Mouse (Mus musculus) ES-Bruce4 (cell line): ENCODE measurements around the gene Rhoh. TPM values are rescaled to one million over a fixed set of nuclear protein-coding genes. Genes with fewer than 3 reads are reported as not detected.

Experiments
- H3K27ac ChIP-seq: 2 replicates; pipeline ENCODE4 v1.5.1; 2012; ENCODE audit warnings: low read length, inconsistent platforms; ENCODE audit not compliant: insufficient read depth
- H3K27me3 ChIP-seq: 2 replicates; pipeline ENCODE4 v1.6.1; 2012; ENCODE audit warnings: mild to moderate bottlenecking, low read length, inconsistent platforms; ENCODE audit not compliant: control insufficient read depth, poor library complexity, insufficient read depth, severe bottlenecking
- H3K36me3 ChIP-seq: 2 replicates; pipeline ENCODE4 v1.6.1; 2012; ENCODE audit warnings: inconsistent platforms, mild to moderate bottlenecking, low read length, moderate library complexity; ENCODE audit not compliant: control insufficient read depth, poor library complexity, insufficient read depth, severe bottlenecking
- H3K4me1 ChIP-seq: one replicate; pipeline ENCODE4 v1.8.1; 2011; ENCODE audit warnings: low read length; ENCODE audit not compliant: control insufficient read depth, insufficient read depth
- H3K4me3 ChIP-seq: 2 replicates; pipeline ENCODE4 v1.5.1; 2011; ENCODE audit warnings: low read depth, mild to moderate bottlenecking, low read length
- H3K9ac ChIP-seq: 2 replicates; pipeline ENCODE4 v1.6.1; 2012; ENCODE audit warnings: low read depth, mild to moderate bottlenecking, inconsistent platforms; ENCODE audit not compliant: poor library complexity, severe bottlenecking
- H3K9me3 ChIP-seq: replicated peaks from 2 replicates; pipeline ENCODE4 v1.6.1; 2012; ENCODE audit warnings: mild to moderate bottlenecking, low read length, inconsistent platforms; ENCODE audit not compliant: control insufficient read depth, poor library complexity, insufficient read depth, severe bottlenecking
- CTCF ChIP-seq: IDR thresholded peaks from one replicate; pipeline ENCODE4 v1.8.1; 2011; ENCODE audit warnings: low read depth, low read length
- EP300 ChIP-seq: IDR thresholded peaks from 2 replicates; pipeline ENCODE4 v1.6.1; 2011; ENCODE audit warnings: low read depth, low read length; ENCODE audit not compliant: insufficient read depth
- POLR2A ChIP-seq: IDR thresholded peaks from one replicate; pipeline ENCODE4 v1.8.1; 2011; ENCODE audit warnings: low read length; ENCODE audit not compliant: insufficient read depth
- polyA plus RNA-seq: library from polyadenylated mRNA; stranded (reverse); fragments of >200 nt; gene quantifications from 2 replicates; pipeline ENCODE4 v1.2.4, GENCODE M21; 2011; ENCODE audit warnings: low read depth; ENCODE audit not compliant: missing spikeins, insufficient read depth, insufficient read length

The Rhoh gene
- polyA plus RNA-seq, 1 experiment, result 0.12 TPM

GRCm38 (mm10) chr5:65911676-65912075, 50.7 kb downstream of the Rhoh start:
- H3K27me3 ChIP-seq, result no peaks in the 10 kb centered on the region
- H3K36me3 ChIP-seq, result no peaks in the 10 kb centered on the region
- peak overlapping the region; percentile 12 for H3K4me3 ChIP-seq
- H3K9me3 ChIP-seq, result no peaks in the 10 kb centered on the region
- TF ChIP-seq EP300, result no peak
- TF ChIP-seq CTCF, result no peak
- no peak for TF ChIP-seq POLR2A
- no peaks in the 10 kb centered on the region for H3K4me1 ChIP-seq
- peak overlapping the region; percentile 54 for H3K27ac ChIP-seq
- peak overlapping the region; percentile 15; the same call in 1 of the 2 replicates for H3K9ac ChIP-seq

DNA sequence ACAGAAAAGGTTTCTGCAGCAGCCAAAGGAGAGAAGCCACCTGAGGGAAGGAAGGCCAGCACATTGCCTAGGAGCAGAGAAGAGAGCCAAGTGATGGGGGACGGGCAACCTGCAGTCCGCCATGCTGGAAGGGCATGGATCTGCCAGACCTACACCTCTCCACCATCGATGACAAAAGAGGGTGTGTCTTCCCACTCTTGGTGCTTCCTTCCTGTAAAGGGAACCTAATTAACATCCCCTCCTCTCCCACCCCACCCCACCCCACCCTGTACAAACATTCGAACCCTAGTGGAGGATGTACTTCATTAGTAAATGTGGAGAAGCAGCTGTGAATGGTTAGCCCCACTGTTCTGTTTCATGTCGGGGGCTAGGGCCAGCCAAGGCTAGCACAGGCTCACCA, 51.2 kb downstream of the Rhoh start:
- H3K27ac ChIP-seq, result peak overlapping the region; percentile 54
- H3K27me3 ChIP-seq, result no peaks in the 10 kb centered on the region
- H3K9ac ChIP-seq, result peak overlapping the region; percentile 15; the same call in 1 of the 2 replicates
- H3K36me3 ChIP-seq, result no peaks in the 10 kb centered on the region
- H3K9me3 ChIP-seq, result no peaks in the 10 kb centered on the region
- peak overlapping the region; percentile 12 for H3K4me3 ChIP-seq
- no peak for TF ChIP-seq CTCF
- TF ChIP-seq EP300, result 0 out of 2 replicates have a peak, but pooled peaks have one; percentile 17
- no peak for TF ChIP-seq POLR2A
- H3K4me1 ChIP-seq, result no peaks in the 10 kb centered on the region

GRCm38 (mm10) chr5:65913126-65913525, 52.1 kb downstream of the Rhoh start:
- Histone ChIP-seq H3K9me3 (no peaks in the 10 kb centered on the region), H3K27ac (no peak overlapping the region), H3K36me3 (no peaks in the 10 kb centered on the region), H3K4me1 (no peaks in the 10 kb centered on the region), H3K27me3 (no peaks in the 10 kb centered on the region), H3K9ac (no peak overlapping the region), H3K4me3 (no peak overlapping the region)
- no peak for TF ChIP-seq EP300
- TF ChIP-seq CTCF, result no peak
- TF ChIP-seq POLR2A, result no peak

DNA sequence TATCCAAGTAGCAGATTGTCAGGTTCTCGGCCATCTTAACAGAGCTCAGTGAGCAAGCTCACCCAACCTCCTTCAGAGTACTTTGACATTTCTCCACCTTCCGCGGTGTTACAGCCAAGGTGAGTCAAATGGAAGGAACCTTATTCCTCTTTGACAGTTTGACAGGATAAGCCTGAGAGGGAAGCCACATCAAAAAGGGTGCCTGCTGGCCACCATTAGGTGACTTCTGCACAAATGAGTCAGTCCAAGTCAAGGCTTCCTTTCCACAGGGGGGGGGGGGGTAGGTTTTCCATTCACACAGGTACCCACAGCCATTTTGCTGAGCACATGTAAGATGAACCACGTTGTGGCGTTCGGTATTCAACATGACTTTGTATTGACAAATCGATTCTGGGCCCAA, 53.3 kb downstream of the Rhoh start:
- Histone ChIP-seq H3K27ac (no peak overlapping the region), H3K36me3 (no peaks in the 10 kb centered on the region), H3K9me3 (no peaks in the 10 kb centered on the region), H3K27me3 (no peaks in the 10 kb centered on the region), H3K4me1 (no peaks in the 10 kb centered on the region), H3K4me3 (no peak overlapping the region), H3K9ac (no peak overlapping the region)
- TF ChIP-seq POLR2A, result no peak
- TF ChIP-seq EP300, result no peak
- no peak for TF ChIP-seq CTCF

DNA sequence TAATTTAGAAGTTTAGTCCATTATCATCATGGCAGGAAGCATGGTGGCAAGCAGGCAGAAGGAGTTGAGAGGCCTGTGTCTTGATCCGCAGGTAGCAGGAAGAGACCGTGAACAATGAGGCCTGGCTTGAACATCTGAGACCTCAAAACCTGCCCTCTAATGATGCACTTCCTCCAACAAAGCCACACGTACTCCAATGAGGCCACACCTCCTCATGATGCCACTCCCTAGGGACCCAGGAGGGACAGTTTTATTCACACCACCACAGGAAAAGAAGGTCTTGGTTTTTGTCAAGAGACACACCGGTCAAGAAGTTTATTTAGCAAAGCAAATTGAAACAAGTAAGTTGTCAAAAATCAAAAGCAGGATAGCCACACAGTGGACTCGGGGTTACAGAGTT, 55.9 kb downstream of the Rhoh start:
- Histone ChIP-seq H3K9ac (no peak overlapping the region), H3K9me3 (no peaks in the 10 kb centered on the region), H3K4me3 (no peak overlapping the region), H3K27ac (no peak overlapping the region), H3K27me3 (no peaks in the 10 kb centered on the region), H3K36me3 (no peaks in the 10 kb centered on the region), H3K4me1 (no peaks in the 10 kb centered on the region)
- no peak for TF ChIP-seq POLR2A
- TF ChIP-seq EP300, result no peak
- no peak for TF ChIP-seq CTCF

DNA sequence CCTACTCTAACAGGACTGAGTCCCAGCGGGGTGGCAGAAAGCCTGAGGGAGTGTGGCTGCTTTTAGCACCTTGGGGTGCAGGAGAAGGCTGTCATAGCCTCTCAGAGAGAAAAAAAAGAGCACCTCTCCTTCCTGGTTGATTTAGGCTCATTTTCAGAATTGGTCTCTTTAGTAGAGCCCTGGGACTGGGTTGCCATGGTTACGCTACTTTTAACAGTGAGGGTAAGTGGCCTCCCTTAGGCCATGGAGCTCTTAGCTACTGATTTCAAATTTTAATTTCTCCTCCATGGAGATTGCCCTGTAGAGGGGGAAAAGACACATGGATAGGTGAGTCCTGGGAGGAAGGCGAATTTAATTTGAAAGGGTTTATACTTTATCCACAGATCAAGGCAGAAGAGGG, 57.6 kb downstream of the Rhoh start:
- no peak overlapping the region for H3K27ac ChIP-seq
- H3K27me3 ChIP-seq, result no peaks in the 10 kb centered on the region
- no peak overlapping the region for H3K4me3 ChIP-seq
- H3K9ac ChIP-seq, result no peak overlapping the region
- no peaks in the 10 kb centered on the region for H3K36me3 ChIP-seq
- H3K4me1 ChIP-seq, result no peaks in the 10 kb centered on the region
- TF ChIP-seq CTCF (no peak), EP300 (no peak), POLR2A (no peak)
- no peaks in the 10 kb centered on the region for H3K9me3 ChIP-seq
